Mouse (Mus musculus) liver, embryonic 12.5 days (tissue): ENCODE measurements around the gene Stoml1. TPM values are rescaled to one million over a fixed set of nuclear protein-coding genes. Genes with fewer than 3 reads are reported as not detected.
"Not testable (repeated sequence)": the region's sequence is repeated elsewhere in the genome, so short reads cannot be mapped to it uniquely, and the experiment has no call there.

ENCODE experiments used
- ATAC-seq: fragments of 200-750 bp; cut with Nextera tagmentation; 2 replicates; pipeline ENCODE4 v1.8.0; 2017; ENCODE audit warnings: moderate number of reproducible peaks, mild to moderate bottlenecking, moderate library complexity
- H3K27ac ChIP-seq: fragments of 300-500 bp; sonication (generic); 2 replicates; pipeline ENCODE4 v1.5.1; 2016; ENCODE audit warnings: mild to moderate bottlenecking
- H3K27me3 ChIP-seq: fragments of 300-500 bp; sonication (generic); replicated peaks from 2 replicates; pipeline ENCODE4 v1.6.1; 2016; ENCODE audit warnings: mild to moderate bottlenecking, moderate library complexity
- H3K36me3 ChIP-seq: fragments of 300-500 bp; sonication (generic); 2 replicates; pipeline ENCODE4 v1.6.1; 2016; ENCODE audit warnings: mild to moderate bottlenecking, moderate library complexity
- H3K4me1 ChIP-seq: fragments of 300-500 bp; sonication (generic); 2 replicates; pipeline ENCODE4 v1.6.1; 2016
- H3K4me2 ChIP-seq: fragments of 300-500 bp; sonication (generic); 2 replicates; pipeline ENCODE4 v1.6.1; 2016; ENCODE audit warnings: mild to moderate bottlenecking, moderate library complexity
- H3K4me3 ChIP-seq: fragments of 300-500 bp; sonication (generic); 2 replicates; pipeline ENCODE4 v1.5.1; 2016; ENCODE audit warnings: mild to moderate bottlenecking, moderate library complexity
- H3K9ac ChIP-seq: fragments of 300-500 bp; sonication (generic); 2 replicates; pipeline ENCODE4 v1.6.1; 2016; ENCODE audit warnings: mild to moderate bottlenecking, moderate library complexity
- H3K9me3 ChIP-seq: fragments of 300-500 bp; sonication (generic); replicated peaks from 2 replicates; pipeline ENCODE4 v1.6.1; 2016; ENCODE audit warnings: mild to moderate bottlenecking, moderate library complexity
- WGBS: fragments of 180-500 bp; shearing (Covaris S2); methylation state at CpG from one replicate; pipeline ENCODE4 v1.1.7; 2016; ENCODE audit not compliant: insufficient replicate concordance; 5-methylcytosine and 5-hydroxymethylcytosine counted together
- polyA plus RNA-seq: library from polyadenylated mRNA; unstranded; fragments of >200 nt; fragmentation: Nextera tagmentation; extraction: Ambion mirVana; gene quantifications from 2 replicates; pipeline ENCODE4 v1.2.1, GENCODE M21; 2016

Gene Stoml1
- polyA plus RNA-seq, 1 experiment from 2014 or later, result 6.5 TPM

DNA sequence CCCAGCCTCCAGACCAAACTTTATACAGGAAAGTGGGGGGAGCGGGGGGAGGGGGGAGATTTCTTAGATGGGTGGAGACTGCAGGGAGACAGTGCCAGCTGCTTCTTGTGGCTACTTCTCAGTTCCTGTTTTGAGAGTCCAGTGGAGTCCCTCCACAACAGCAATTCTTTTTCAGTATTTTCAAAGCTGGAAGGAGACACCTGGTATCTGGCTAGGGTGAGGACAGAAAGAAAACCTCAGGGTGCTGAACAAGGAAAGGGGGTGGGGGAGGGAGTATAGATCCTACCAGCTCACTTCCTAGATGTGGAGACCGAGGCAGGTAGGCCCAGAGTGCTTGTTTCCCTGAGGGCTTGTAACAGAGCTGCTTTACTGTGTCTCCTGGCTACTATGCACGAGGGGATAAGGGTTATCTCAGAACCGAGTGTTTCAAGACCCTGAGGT, 13.6 kb downstream of the Stoml1 start:
- Histone ChIP-seq H3K36me3 (peaks cover 11% of the 10 kb centered on the region; the same call in 1 of the 2 replicates), H3K4me1 (peaks cover 25% of the 10 kb centered on the region), H3K4me3 (no peak overlapping the region), H3K27ac (peak overlapping the region; percentile 63), H3K9me3 (no peaks in the 10 kb centered on the region), H3K9ac (no peak overlapping the region), H3K4me2 (no peak overlapping the region), H3K27me3 (no peaks in the 10 kb centered on the region)
- 13% methylated on average over 4 of the region's 4 CpGs for WGBS
- no peak for ATAC-seq

DNA sequence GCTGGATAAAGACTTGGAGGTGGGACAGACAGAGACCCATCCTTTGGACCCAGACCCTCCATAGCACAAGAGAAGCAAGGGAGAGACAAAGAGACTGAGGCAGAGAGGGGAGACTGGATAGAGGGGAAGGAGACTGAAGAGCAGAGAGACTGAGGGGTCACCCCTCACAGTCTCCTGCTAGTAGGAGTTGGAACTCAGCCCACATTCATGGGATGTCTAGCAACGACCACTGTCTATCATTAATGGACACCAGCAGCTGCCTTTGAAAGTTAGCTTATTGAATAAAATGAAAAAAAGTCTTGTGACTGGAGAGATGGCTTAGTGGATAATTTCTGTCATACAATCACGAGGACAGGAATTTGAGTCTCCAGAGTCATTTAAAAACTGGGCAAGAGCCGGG, 14.1 kb downstream of the Stoml1 start:
- Histone ChIP-seq H3K4me1 (peaks cover 25% of the 10 kb centered on the region), H3K36me3 (peaks cover 7% of the 10 kb centered on the region; the same call in 1 of the 2 replicates), H3K9ac (no peak overlapping the region), H3K9me3 (no peaks in the 10 kb centered on the region), H3K27ac (peak overlapping the region; percentile 63), H3K4me2 (no peak overlapping the region), H3K27me3 (no peaks in the 10 kb centered on the region), H3K4me3 (no peak overlapping the region)
- WGBS, result 57% methylated on average over 3 of the region's 3 CpGs
- no peak for ATAC-seq

- WGBS, result 36% methylated on average over 12 of the region's 12 CpGs
- H3K9ac ChIP-seq, result no peak overlapping the region
- no peak overlapping the region for H3K27ac ChIP-seq
- H3K9me3 ChIP-seq, result no peaks in the 10 kb centered on the region
- H3K4me3 ChIP-seq, result no peak overlapping the region
- H3K27me3 ChIP-seq, result no peaks in the 10 kb centered on the region
- no peak overlapping the region for H3K4me2 ChIP-seq
- no peak for ATAC-seq
- no peaks in the 10 kb centered on the region for H3K36me3 ChIP-seq
- peaks cover 25% of the 10 kb centered on the region for H3K4me1 ChIP-seq
Measured at GRCm38 (mm10) chr9:58268384-58269313, 15.7 kb downstream of the Stoml1 start.

- H3K9ac ChIP-seq, result no peak overlapping the region
- ATAC-seq, result no peak
- no peaks in the 10 kb centered on the region for H3K9me3 ChIP-seq
- no peak overlapping the region for H3K4me2 ChIP-seq
- no peak overlapping the region for H3K4me3 ChIP-seq
- H3K27ac ChIP-seq, result no peak overlapping the region
- H3K4me1 ChIP-seq, result peaks cover 33% of the 10 kb centered on the region
- H3K36me3 ChIP-seq, result no peaks in the 10 kb centered on the region
- H3K27me3 ChIP-seq, result no peaks in the 10 kb centered on the region
- 41% methylated on average over 3 of the region's 3 CpGs for WGBS
Measured at GRCm38 (mm10) chr9:58270081-58270480, 17.1 kb downstream of the Stoml1 start.

- WGBS, result 59% methylated on average over 3 of the region's 3 CpGs
- ATAC-seq, result no peak
- no peak overlapping the region for H3K4me3 ChIP-seq
- H3K36me3 ChIP-seq, result no peaks in the 10 kb centered on the region
- H3K4me1 ChIP-seq, result peaks cover 33% of the 10 kb centered on the region
- H3K27me3 ChIP-seq, result no peaks in the 10 kb centered on the region
- no peak overlapping the region for H3K4me2 ChIP-seq
- no peaks in the 10 kb centered on the region for H3K9me3 ChIP-seq
- H3K9ac ChIP-seq, result no peak overlapping the region
- no peak overlapping the region for H3K27ac ChIP-seq
Measured at GRCm38 (mm10) chr9:58271109-58271508, 18.1 kb downstream of the Stoml1 start.

GRCm38 (mm10) chr9:58271551-58271950, 18.6 kb downstream of the Stoml1 start:
- peaks cover 32% of the 10 kb centered on the region for H3K4me1 ChIP-seq
- H3K27me3 ChIP-seq, H3K4me2 ChIP-seq, H3K9me3 ChIP-seq, ATAC-seq, H3K36me3 ChIP-seq, H3K27ac ChIP-seq, H3K4me3 ChIP-seq, H3K9ac ChIP-seq: not testable (repeated sequence)
- WGBS, result 83% methylated on average over 9 of the region's 9 CpGs

GRCm38 (mm10) chr9:58272068-58272541, 19.1 kb downstream of the Stoml1 start:
- no peak overlapping the region for H3K9ac ChIP-seq
- H3K4me2 ChIP-seq, result no peak overlapping the region
- 73% methylated on average over 2 of the region's 2 CpGs for WGBS
- H3K36me3 ChIP-seq, result no peaks in the 10 kb centered on the region
- H3K9me3 ChIP-seq, result no peaks in the 10 kb centered on the region
- H3K4me3 ChIP-seq, result no peak overlapping the region
- H3K27ac ChIP-seq, result no peak overlapping the region
- peaks cover 26% of the 10 kb centered on the region for H3K4me1 ChIP-seq
- ATAC-seq, result no peak
- H3K27me3 ChIP-seq, result no peaks in the 10 kb centered on the region

DNA sequence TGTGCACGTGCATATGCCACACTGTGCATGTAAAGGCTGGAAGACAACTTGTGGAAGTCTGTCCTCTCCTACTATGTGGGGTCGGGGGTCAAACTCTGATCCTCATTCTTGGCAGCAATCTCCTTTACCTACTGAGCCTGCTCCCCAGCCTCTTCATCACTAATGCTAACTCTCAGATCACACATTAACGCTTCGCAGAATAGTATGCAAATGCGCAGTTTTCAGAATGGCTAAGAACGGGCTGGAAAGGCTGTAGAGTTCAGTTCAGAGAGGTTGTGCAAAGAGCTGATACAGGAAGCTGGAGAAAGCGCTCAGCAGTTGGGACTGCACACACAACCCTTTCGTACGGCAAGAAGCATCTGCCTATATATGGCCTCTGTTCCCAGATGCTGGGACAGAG, 19.9 kb downstream of the Stoml1 start:
- Histone ChIP-seq H3K9me3 (no peaks in the 10 kb centered on the region), H3K27ac (no peak overlapping the region), H3K9ac (no peak overlapping the region), H3K4me3 (no peak overlapping the region), H3K4me1 (peaks cover 26% of the 10 kb centered on the region), H3K36me3 (no peaks in the 10 kb centered on the region), H3K27me3 (no peaks in the 10 kb centered on the region), H3K4me2 (no peak overlapping the region)
- no peak for ATAC-seq
- 64% methylated on average over 9 of the region's 9 CpGs for WGBS

GRCm38 (mm10) chr9:58274101-58274604, 21.2 kb downstream of the Stoml1 start:
- H3K9me3 ChIP-seq, result no peaks in the 10 kb centered on the region
- peaks cover 29% of the 10 kb centered on the region for H3K4me1 ChIP-seq
- H3K4me3 ChIP-seq, result no peak overlapping the region
- no peaks in the 10 kb centered on the region for H3K27me3 ChIP-seq
- no peaks in the 10 kb centered on the region for H3K36me3 ChIP-seq
- H3K9ac ChIP-seq, result no peak overlapping the region
- WGBS, result 77% methylated on average over 7 of the region's 7 CpGs
- H3K4me2 ChIP-seq, result no peak overlapping the region
- peak overlapping the region; percentile 27; the same call in 1 of the 2 replicates for H3K27ac ChIP-seq
- ATAC-seq, result no peak

DNA sequence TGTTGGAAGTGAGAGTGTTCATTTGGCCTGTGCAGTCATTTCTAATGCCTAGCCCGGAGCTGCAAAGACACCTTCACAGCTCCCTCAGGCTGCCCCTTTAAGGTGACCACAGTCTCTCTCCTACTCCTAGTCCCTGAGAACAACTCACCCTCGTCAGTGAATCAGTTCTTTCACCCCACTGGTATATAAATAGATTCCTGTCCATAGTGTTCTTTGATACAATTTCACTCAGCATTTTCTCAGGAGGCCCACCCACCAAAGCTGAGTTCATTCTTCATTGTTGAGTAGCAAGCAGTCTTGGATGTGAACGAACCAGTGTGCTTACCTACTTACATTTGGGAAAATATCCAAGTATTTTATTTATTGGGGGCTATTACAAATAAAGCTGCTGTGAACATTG, 21.7 kb downstream of the Stoml1 start:
- Histone ChIP-seq H3K4me2 (peak overlapping the region; percentile 25; the same call in 1 of the 2 replicates), H3K27ac (peak overlapping the region; percentile 27; the same call in 1 of the 2 replicates), H3K4me1 (peaks cover 34% of the 10 kb centered on the region), H3K36me3 (no peaks in the 10 kb centered on the region), H3K4me3 (no peak overlapping the region), H3K9me3 (no peaks in the 10 kb centered on the region), H3K27me3 (no peaks in the 10 kb centered on the region), H3K9ac (no peak overlapping the region)
- 44% methylated on average over 3 of the region's 3 CpGs for WGBS
- no peak for ATAC-seq

GRCm38 (mm10) chr9:58275115-58275774, 22.3 kb downstream of the Stoml1 start:
- peak overlapping the region; percentile 59 for H3K27ac ChIP-seq
- H3K27me3 ChIP-seq, result no peaks in the 10 kb centered on the region
- peaks cover 40% of the 10 kb centered on the region for H3K4me1 ChIP-seq
- H3K36me3 ChIP-seq, result no peaks in the 10 kb centered on the region
- H3K9ac ChIP-seq, result no peak overlapping the region
- 13% methylated on average over 8 of the region's 8 CpGs for WGBS
- H3K4me2 ChIP-seq, result peak overlapping the region; percentile 25
- no peak overlapping the region for H3K4me3 ChIP-seq
- peak; percentile 60; the same call in 1 of the 2 replicates for ATAC-seq
- no peaks in the 10 kb centered on the region for H3K9me3 ChIP-seq

DNA sequence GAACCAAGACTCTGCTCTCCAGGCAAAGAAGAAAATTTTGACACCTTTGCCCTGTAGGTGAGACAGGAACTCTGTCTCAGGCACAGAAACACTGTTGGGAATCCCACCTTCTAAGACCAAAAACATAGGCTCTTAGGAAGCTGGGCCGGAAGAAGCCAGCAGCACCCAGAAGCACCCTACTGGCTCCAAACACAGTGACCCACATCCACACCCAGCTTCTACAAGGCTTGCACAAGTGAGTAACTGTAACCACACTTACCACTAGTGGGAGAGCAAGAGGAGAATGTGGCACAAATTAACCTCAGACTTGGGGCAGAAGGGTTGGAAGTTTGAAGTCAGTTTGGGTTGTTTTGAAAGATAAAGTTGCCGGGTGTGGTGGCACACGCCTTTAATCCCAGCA, 22.8 kb downstream of the Stoml1 start:
- 28% methylated on average over 3 of the region's 3 CpGs for WGBS
- Histone ChIP-seq H3K4me3 (no peak overlapping the region), H3K4me1 (peaks cover 45% of the 10 kb centered on the region), H3K36me3 (no peaks in the 10 kb centered on the region), H3K27me3 (no peaks in the 10 kb centered on the region), H3K9ac (no peak overlapping the region), H3K9me3 (no peaks in the 10 kb centered on the region), H3K4me2 (peak overlapping the region; percentile 25), H3K27ac (peak overlapping the region; percentile 59)
- ATAC-seq, result no peak
